Mouse (Mus musculus): ENCODE results near the gene Cdh5. TPM values are rescaled to one million over a fixed set of nuclear protein-coding genes. Genes with fewer than 3 reads are reported as not detected.

The Cdh5 gene
- polyA plus RNA-seq, 1 experiment from 2014 or later, result 22.5 TPM

- ATAC-seq (ENCODE audit: insufficient number of reproducible peaks, insufficient read depth, low FRiP score, low TSS enrichment), result no peak
- H3K4me1 ChIP-seq, result no peaks in the 10 kb centered on the region
- no peak overlapping the region for H3K9ac ChIP-seq
- no peak overlapping the region for H3K4me2 ChIP-seq (replicated peaks)
- no peaks in the 10 kb centered on the region for H3K36me3 ChIP-seq
- 81% methylated on average over 2 of the region's 2 CpGs for WGBS
- no peak overlapping the region for H3K27ac ChIP-seq
- H3K27me3 ChIP-seq, result no peaks in the 10 kb centered on the region
- no peak overlapping the region for H3K4me3 ChIP-seq
- no peaks in the 10 kb centered on the region for H3K9me3 ChIP-seq
Measured at GRCm38 (mm10) chr8:104123080-104123657, 21.7 kb downstream of the Cdh5 start.

DNA sequence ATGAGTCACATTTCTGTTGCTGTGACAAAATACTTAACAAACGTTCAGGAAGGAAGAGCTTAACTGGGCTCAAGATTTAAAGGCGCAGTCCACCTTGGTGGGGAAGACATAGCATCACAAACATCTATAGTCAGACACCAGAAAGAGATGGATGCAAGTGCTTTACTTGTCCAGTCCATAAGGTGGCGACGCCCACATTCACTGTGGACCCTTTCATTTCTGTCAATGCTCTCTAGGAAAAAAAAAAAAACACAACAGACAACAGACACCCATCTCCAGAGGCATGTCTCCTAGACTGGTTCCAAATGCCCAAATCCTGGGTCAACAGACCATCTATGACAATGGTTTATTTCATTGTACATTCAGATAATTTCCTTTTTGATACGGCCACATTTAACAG, 23.1 kb downstream of the Cdh5 start:
- Histone ChIP-seq H3K27ac (no peak overlapping the region), H3K9ac (no peak overlapping the region), H3K4me2 (replicated peaks) (no peak overlapping the region), H3K27me3 (no peaks in the 10 kb centered on the region), H3K4me3 (no peak overlapping the region), H3K4me1 (no peaks in the 10 kb centered on the region), H3K36me3 (no peaks in the 10 kb centered on the region), H3K9me3 (no peaks in the 10 kb centered on the region)
- ATAC-seq (ENCODE audit: insufficient number of reproducible peaks, insufficient read depth, low FRiP score, low TSS enrichment), result no peak
- WGBS, result 83% methylated on average over 5 of the region's 5 CpGs

DNA sequence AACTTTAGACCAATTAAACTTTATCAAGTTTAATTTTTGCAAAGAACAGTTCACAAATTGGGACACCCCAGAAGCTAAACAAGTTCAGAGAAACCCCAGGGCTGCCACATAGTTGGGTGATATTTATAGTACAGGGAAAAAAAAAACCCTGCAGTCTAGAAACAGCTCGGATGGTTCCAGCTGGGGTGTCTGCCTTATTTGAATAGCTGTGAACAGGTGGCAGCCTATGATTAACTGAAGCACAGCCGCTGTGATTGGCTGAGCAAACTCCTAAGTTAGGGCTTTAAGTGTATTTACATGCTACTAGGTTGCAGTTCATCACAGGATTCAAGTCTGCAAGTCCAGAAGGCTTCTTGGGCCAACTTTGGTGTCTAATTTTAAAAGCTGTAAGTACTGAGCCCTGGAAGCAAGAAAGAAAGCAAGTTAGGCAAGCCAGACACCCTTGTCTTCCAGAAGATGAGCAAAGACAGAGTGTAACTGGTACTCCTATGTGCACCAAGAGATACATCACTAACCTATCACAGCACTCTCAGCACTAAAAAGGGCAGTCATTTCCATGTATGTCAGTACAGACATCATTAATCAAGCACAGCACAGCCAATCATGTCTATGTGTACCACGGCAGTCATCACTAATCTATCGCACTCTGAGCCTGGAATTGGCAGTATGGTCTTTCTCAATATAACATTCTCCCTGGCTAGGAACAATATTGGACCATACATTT, 25.9 kb downstream of the Cdh5 start:
- 78% methylated on average over 4 of the region's 4 CpGs for WGBS
- no peak overlapping the region for H3K4me2 ChIP-seq (replicated peaks)
- no peak overlapping the region for H3K27ac ChIP-seq
- H3K4me1 ChIP-seq, result no peaks in the 10 kb centered on the region
- no peak for ATAC-seq (ENCODE audit: insufficient number of reproducible peaks, insufficient read depth, low FRiP score, low TSS enrichment)
- no peaks in the 10 kb centered on the region for H3K9me3 ChIP-seq
- no peaks in the 10 kb centered on the region for H3K36me3 ChIP-seq
- no peak overlapping the region for H3K9ac ChIP-seq
- H3K4me3 ChIP-seq, result no peak overlapping the region
- H3K27me3 ChIP-seq, result no peaks in the 10 kb centered on the region

DNA sequence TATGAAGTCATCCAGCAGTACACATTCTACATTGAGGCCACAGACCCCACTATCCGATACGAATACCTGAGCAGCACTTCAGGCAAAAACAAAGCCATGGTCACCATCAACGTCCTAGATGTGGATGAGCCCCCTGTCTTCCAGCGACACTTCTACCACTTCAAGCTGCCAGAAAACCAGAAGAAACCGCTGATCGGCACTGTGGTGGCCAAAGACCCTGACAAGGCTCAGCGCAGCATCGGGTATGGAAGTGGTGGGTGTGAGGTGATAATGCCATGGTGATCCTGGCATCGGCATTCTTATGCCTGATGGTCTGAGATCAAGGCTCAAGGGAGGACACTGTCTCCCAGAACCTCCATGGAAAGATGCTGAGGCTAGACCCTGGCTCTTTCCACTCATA, 29.5 kb downstream of the Cdh5 start:
- H3K9ac ChIP-seq, result no peak overlapping the region
- H3K4me2 ChIP-seq (replicated peaks), result no peak overlapping the region
- no peaks in the 10 kb centered on the region for H3K4me1 ChIP-seq
- no peaks in the 10 kb centered on the region for H3K36me3 ChIP-seq
- no peaks in the 10 kb centered on the region for H3K9me3 ChIP-seq
- no peak for ATAC-seq (ENCODE audit: insufficient number of reproducible peaks, insufficient read depth, low FRiP score, low TSS enrichment)
- WGBS, result 95% methylated on average over 9 of the region's 9 CpGs
- no peak overlapping the region for H3K4me3 ChIP-seq
- no peaks in the 10 kb centered on the region for H3K27me3 ChIP-seq
- no peak overlapping the region for H3K27ac ChIP-seq

DNA sequence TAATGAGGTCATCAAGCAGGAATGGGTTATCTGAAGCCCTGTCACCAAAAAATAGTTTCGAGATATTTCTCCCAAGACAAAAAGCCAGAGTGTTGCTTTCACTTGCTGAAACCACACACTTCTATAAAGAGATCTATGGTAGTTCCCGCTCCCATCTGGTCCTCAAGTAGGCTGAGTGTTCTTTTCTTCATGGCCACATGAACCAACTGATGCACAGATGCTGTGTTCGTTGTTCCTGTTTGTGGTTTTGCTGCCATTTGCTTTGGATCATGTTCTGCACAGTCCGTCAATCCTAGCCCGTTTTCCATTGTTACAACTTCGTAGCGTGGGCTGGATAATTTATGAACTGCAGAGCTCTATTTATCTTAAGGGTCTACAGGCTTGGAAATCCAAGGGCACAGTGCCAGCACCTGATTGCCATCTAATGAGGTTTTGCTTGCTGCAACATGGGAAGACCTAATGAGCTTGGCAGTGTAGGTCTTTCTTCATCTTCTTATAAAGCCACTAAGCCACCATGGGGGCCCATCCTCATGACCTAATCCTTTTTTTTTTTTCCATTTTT, 30.1 kb downstream of the Cdh5 start:
- no peak for ATAC-seq (ENCODE audit: insufficient number of reproducible peaks, insufficient read depth, low FRiP score, low TSS enrichment)
- H3K4me2 ChIP-seq (replicated peaks), result no peak overlapping the region
- WGBS, result 76% methylated on average over 7 of the region's 7 CpGs
- no peak overlapping the region for H3K4me3 ChIP-seq
- H3K9ac ChIP-seq, result no peak overlapping the region
- H3K9me3 ChIP-seq, result no peaks in the 10 kb centered on the region
- H3K4me1 ChIP-seq, result no peaks in the 10 kb centered on the region
- no peaks in the 10 kb centered on the region for H3K36me3 ChIP-seq
- H3K27ac ChIP-seq, result no peak overlapping the region
- H3K27me3 ChIP-seq, result no peaks in the 10 kb centered on the region

DNA sequence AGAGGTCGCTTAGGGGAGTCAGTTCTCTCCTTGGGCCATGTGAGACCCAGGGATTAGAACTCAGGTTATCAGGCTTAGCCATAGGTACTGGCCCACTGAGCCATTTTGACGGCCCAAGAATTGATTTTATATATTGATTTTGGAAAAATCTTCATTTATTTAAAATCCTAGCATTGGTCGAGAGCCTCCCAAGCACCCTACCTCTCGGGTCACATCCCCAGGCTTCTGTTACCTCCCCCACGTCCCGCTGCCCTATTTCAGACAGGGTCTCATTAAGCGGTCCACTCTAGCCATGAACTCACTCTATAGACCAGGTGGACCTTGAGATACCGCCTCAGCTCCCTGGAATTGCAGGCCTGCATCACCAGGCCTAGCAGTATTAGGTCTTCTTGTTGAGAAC, 33.1 kb downstream of the Cdh5 start:
- no peak overlapping the region for H3K4me2 ChIP-seq (replicated peaks)
- no peak overlapping the region for H3K9ac ChIP-seq
- no peaks in the 10 kb centered on the region for H3K36me3 ChIP-seq
- no peak overlapping the region for H3K4me3 ChIP-seq
- no peak overlapping the region for H3K27ac ChIP-seq
- WGBS, result 88% methylated on average over 8 of the region's 8 CpGs
- H3K9me3 ChIP-seq, result no peaks in the 10 kb centered on the region
- ATAC-seq (ENCODE audit: insufficient number of reproducible peaks, insufficient read depth, low FRiP score, low TSS enrichment), result no peak
- H3K27me3 ChIP-seq, result no peaks in the 10 kb centered on the region
- H3K4me1 ChIP-seq, result no peaks in the 10 kb centered on the region

DNA sequence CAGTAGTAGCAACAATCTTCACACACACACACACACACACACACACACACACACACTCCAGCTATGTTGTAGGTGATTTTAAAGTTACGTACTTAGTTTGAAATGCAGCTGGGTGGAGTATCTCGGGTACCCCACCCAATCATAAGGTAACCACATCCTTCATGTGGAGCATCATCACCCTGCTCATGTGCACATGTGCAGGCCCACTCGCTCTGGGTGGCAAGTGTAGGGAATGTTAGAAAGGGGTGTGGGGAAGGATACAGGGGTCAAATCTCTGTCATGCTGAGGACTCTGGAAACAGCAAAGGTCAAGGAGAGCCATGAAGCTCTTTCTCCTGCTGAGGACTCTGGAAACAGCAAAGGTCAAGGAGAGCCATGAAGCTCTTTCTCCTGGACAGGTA, 34.9 kb downstream of the Cdh5 start:
- Histone ChIP-seq H3K9me3 (no peaks in the 10 kb centered on the region), H3K4me1 (no peaks in the 10 kb centered on the region), H3K27me3 (no peaks in the 10 kb centered on the region), H3K4me2 (replicated peaks) (no peak overlapping the region), H3K4me3 (no peak overlapping the region), H3K9ac (no peak overlapping the region), H3K36me3 (no peaks in the 10 kb centered on the region), H3K27ac (no peak overlapping the region)
- ATAC-seq (ENCODE audit: insufficient number of reproducible peaks, insufficient read depth, low FRiP score, low TSS enrichment), result no peak
- WGBS, result 87% methylated on average over 3 of the region's 3 CpGs

GRCm38 (mm10) chr8:104137636-104138035, 36.2 kb downstream of the Cdh5 start:
- no peaks in the 10 kb centered on the region for H3K27me3 ChIP-seq
- no peaks in the 10 kb centered on the region for H3K36me3 ChIP-seq
- no peak overlapping the region for H3K27ac ChIP-seq
- no peak for ATAC-seq (ENCODE audit: insufficient number of reproducible peaks, insufficient read depth, low FRiP score, low TSS enrichment)
- no peaks in the 10 kb centered on the region for H3K9me3 ChIP-seq
- no peak overlapping the region for H3K4me3 ChIP-seq
- H3K4me2 ChIP-seq (replicated peaks), result no peak overlapping the region
- H3K4me1 ChIP-seq, result no peaks in the 10 kb centered on the region
- 80% methylated on average over 5 of the region's 5 CpGs for WGBS
- H3K9ac ChIP-seq, result no peak overlapping the region

- Histone ChIP-seq H3K27me3 (no peaks in the 10 kb centered on the region; the same call in 1 of the 2 replicates), H3K9ac (no peak overlapping the region), H3K4me2 (replicated peaks) (no peak overlapping the region), H3K4me3 (no peak overlapping the region), H3K36me3 (no peaks in the 10 kb centered on the region), H3K27ac (no peak overlapping the region), H3K4me1 (no peaks in the 10 kb centered on the region), H3K9me3 (no peaks in the 10 kb centered on the region)
- WGBS, result 88% methylated on average over 13 of the region's 13 CpGs
- no peak for ATAC-seq (ENCODE audit: insufficient number of reproducible peaks, insufficient read depth, low FRiP score, low TSS enrichment)
Measured at GRCm38 (mm10) chr8:104140611-104141010, 39.2 kb downstream of the Cdh5 start.

DNA sequence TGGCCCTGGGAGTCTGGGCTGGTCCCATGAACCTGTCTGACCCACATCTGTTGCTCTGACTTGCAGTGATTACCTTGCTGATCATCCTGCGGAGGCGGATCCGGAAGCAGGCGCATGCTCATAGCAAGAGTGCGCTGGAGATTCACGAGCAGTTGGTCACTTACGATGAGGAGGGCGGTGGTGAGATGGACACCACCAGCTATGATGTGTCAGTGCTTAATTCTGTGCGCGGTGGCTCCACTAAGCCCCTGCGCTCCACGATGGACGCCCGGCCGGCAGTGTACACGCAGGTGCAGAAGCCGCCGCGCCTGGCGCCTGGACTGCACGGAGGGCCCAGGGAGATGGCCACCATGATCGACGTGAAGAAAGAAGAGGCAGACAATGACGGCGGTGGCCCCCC, 41.0 kb downstream of the Cdh5 start:
- no peaks in the 10 kb centered on the region for H3K9me3 ChIP-seq
- H3K27me3 ChIP-seq, result no peaks in the 10 kb centered on the region; the same call in 1 of the 2 replicates
- H3K9ac ChIP-seq, result no peak overlapping the region
- no peaks in the 10 kb centered on the region for H3K36me3 ChIP-seq
- no peak for ATAC-seq (ENCODE audit: insufficient number of reproducible peaks, insufficient read depth, low FRiP score, low TSS enrichment)
- H3K4me1 ChIP-seq, result no peaks in the 10 kb centered on the region
- H3K4me2 ChIP-seq (replicated peaks), result no peak overlapping the region
- 90% methylated on average over 25 of the region's 25 CpGs for WGBS
- no peak overlapping the region for H3K4me3 ChIP-seq
- no peak overlapping the region for H3K27ac ChIP-seq

DNA sequence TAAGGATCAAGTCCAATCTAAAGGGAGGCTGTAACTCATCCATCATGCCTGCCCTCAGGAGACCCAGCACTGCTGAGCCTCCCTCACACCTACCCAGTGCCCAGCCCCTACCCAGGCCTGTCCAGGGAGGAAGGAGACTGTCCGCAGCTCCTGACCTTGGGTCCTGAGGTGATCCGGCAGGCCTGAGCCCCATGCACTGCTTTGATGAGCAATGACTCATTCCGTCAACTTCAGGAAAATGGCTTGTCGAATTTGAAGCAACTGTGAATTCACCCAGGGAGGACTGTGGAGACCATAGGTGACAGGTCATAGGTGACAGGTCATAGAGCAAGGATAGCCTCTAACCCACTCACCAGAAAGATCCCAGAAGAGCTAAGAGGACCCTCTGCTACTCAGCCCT, 42.0 kb downstream of the Cdh5 start:
- 72% methylated on average over 4 of the region's 4 CpGs for WGBS
- no peak for ATAC-seq (ENCODE audit: insufficient number of reproducible peaks, insufficient read depth, low FRiP score, low TSS enrichment)
- no peaks in the 10 kb centered on the region for H3K36me3 ChIP-seq
- H3K27ac ChIP-seq, result no peak overlapping the region
- no peaks in the 10 kb centered on the region for H3K9me3 ChIP-seq
- no peaks in the 10 kb centered on the region; the same call in 1 of the 2 replicates for H3K27me3 ChIP-seq
- H3K4me1 ChIP-seq, result no peaks in the 10 kb centered on the region
- H3K4me2 ChIP-seq (replicated peaks), result no peak overlapping the region
- H3K9ac ChIP-seq, result no peak overlapping the region
- H3K4me3 ChIP-seq, result no peak overlapping the region

DNA sequence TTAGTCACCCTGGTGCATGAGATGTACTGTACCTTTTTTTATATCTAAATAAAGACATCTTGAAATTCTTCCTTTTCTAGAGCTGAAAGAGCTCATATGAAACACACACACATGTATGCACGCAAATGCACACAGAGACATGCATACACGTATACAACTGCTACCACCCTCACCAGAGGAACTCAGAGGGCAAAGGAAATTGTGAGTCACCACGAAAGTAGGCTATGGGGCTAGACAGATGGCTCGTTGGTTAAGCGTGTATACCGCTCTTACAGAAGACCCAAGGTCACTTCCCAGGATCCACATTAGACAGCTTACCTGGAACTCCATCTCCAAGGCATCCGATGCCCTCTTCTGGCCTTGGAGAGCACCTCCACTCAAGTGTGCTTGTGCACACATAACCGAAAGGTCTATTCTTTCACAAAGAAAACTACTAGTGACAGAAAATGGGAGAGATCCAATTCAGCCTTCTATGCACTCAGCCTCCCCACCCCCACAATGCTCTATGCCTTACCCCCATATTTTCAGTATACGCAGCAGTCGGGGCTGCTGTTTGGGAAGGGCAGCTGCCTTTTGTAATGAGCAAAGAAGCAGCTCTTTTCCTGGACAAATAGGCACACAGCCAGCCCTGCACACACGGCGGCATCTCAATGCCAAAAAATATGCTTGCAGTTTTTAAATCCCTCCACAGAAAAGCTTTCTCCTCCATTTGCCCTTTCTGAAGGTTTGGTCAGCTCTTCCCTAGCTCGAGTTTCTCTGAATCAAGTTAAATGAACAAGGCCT, 43.2 kb downstream of the Cdh5 start:
- H3K36me3 ChIP-seq, result no peaks in the 10 kb centered on the region
- WGBS, result 85% methylated on average over 13 of the region's 13 CpGs
- no peak for ATAC-seq (ENCODE audit: insufficient number of reproducible peaks, insufficient read depth, low FRiP score, low TSS enrichment)
- H3K4me3 ChIP-seq, result no peak overlapping the region
- H3K4me2 ChIP-seq (replicated peaks), result no peak overlapping the region
- no peak overlapping the region for H3K27ac ChIP-seq
- H3K9ac ChIP-seq, result no peak overlapping the region
- no peaks in the 10 kb centered on the region for H3K9me3 ChIP-seq
- no peaks in the 10 kb centered on the region; the same call in 1 of the 2 replicates for H3K27me3 ChIP-seq
- no peaks in the 10 kb centered on the region for H3K4me1 ChIP-seq
